Mouse (Mus musculus) embryonic fibroblast, embryonic 13.5 days (primary cell): ENCODE data around the gene Cpm.

Experiments
- CTCF ChIP-seq: IDR thresholded peaks from 2 replicates; pipeline ENCODE4 v1.5.1; 2011; ENCODE audit warnings: mild to moderate bottlenecking, control low read depth, low read length, moderate library complexity, borderline replicate concordance; ENCODE audit not compliant: insufficient read depth
- POLR2A ChIP-seq: IDR thresholded peaks from 2 replicates; pipeline ENCODE4 v1.6.1; 2011; ENCODE audit warnings: low read depth, mild to moderate bottlenecking, control low read depth, low read length, moderate library complexity

GRCm38 (mm10) chr10:117584102-117584501 is 45.2 kb upstream of the Cpm start:
- TF ChIP-seq CTCF = no peak
- TF ChIP-seq POLR2A = no peak
